Mouse (Mus musculus) hindbrain, embryonic 16.5 days (tissue): ENCODE measurements around the gene Rpl18. TPM values are rescaled to one million over a fixed set of nuclear protein-coding genes. Genes with fewer than 3 reads are reported as not detected.
A peak's percentile ranks its signal among the peaks of the same experiment; 100 is the strongest.

Source experiments
- ATAC-seq: fragments of 200-750 bp; cut with Nextera tagmentation; 2 replicates; pipeline ENCODE4 v1.8.0; 2017; ENCODE audit warnings: moderate TSS enrichment, moderate library complexity
- H3K27ac ChIP-seq: fragments of 300-500 bp; sonication (generic); 2 replicates; pipeline ENCODE4 v1.5.1; 2014; ENCODE audit warnings: low read depth, mild to moderate bottlenecking, control low read depth, low read length, moderate library complexity
- H3K27me3 ChIP-seq: fragments of 300-500 bp; sonication (generic); replicated peaks from 2 replicates; pipeline ENCODE4 v1.6.1; 2014; ENCODE audit warnings: low read length; ENCODE audit not compliant: control insufficient read depth, insufficient read depth
- H3K36me3 ChIP-seq: fragments of 300-500 bp; sonication (generic); 2 replicates; pipeline ENCODE4 v1.6.1; 2014; ENCODE audit warnings: mild to moderate bottlenecking, low read length, moderate library complexity, mixed read lengths; ENCODE audit not compliant: control insufficient read depth, insufficient read depth
- H3K4me1 ChIP-seq: fragments of 300-500 bp; sonication (generic); 2 replicates; pipeline ENCODE4 v1.6.1; 2014; ENCODE audit warnings: low read depth, low read length; ENCODE audit not compliant: control insufficient read depth, insufficient read depth
- H3K4me2 ChIP-seq: fragments of 300-500 bp; sonication (generic); 2 replicates; pipeline ENCODE4 v1.6.1; 2014; ENCODE audit warnings: mild to moderate bottlenecking, low read length, control low read depth, moderate library complexity
- H3K4me3 ChIP-seq: fragments of 300-500 bp; sonication (generic); 2 replicates; pipeline ENCODE4 v1.5.1; 2014; ENCODE audit warnings: mild to moderate bottlenecking, low read length, control low read depth, moderate library complexity
- H3K9ac ChIP-seq: fragments of 300-500 bp; sonication (generic); 2 replicates; pipeline ENCODE4 v1.6.1; 2014; ENCODE audit warnings: low read depth, mild to moderate bottlenecking, control low read depth, low read length, moderate library complexity
- H3K9me3 ChIP-seq: fragments of 300-500 bp; sonication (generic); 2 replicates; pipeline ENCODE4 v1.6.1; 2014; ENCODE audit warnings: mild to moderate bottlenecking, low read length, moderate library complexity; ENCODE audit not compliant: control insufficient read depth
- WGBS: fragments of 180-500 bp; shearing (Covaris S2); extraction: QIAGEN DNeasy Blood & Tissue Kit; methylation state at CpG from one replicate; pipeline ENCODE4 v1.1.7; 2014; 5-methylcytosine and 5-hydroxymethylcytosine counted together
- polyA plus RNA-seq: library from polyadenylated mRNA; unstranded; fragments of >200 nt; fragmentation: Nextera tagmentation; extraction: Ambion mirVana; gene quantifications from 2 replicates; pipeline ENCODE4 v1.2.1, GENCODE M21; 2015

Gene Rpl18
- polyA plus RNA-seq, 1 experiment from 2014 or later, result 508 TPM

DNA sequence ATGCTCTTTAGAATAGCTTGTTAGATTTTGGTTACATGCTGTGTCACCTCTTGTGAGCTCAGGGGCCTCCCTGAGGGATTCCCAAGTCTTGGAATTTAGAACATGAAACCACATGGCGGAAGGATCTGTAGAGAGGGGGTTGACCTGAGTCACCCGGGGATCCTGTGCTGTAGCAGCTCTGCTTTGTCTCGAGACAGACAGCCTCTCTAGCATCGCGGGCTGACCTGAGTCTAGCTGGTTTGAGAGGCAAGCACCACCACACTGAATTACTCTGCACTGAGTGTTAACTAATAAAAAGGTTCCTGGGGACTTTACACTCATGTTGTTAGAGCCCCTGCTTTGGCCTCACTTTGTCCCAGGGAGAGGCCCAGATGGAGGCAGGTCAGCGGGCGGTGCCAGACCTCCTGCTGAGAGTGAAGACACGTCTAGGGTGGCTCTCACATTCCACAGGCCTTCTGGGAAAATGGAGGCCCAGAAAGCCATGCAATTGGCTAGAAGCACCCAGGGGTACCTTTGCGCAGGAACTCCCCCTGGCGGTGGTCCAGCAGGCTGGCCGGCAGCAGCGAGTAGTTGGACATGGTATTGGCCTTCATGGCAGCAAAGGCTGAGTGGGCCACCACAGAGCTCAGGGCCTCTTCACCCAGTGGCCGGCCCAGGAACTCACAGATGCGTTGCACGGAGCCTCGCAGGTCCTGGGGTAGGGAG, 15.6 kb downstream of the Rpl18 start:
- Histone ChIP-seq H3K9ac (no peak overlapping the region), H3K27me3 (no peaks in the 10 kb centered on the region), H3K4me3 (no peak overlapping the region), H3K36me3 (0 out of 2 replicates have a peak, but pooled peaks cover 2% of the 10 kb centered on the region), H3K9me3 (no peaks in the 10 kb centered on the region), H3K4me2 (no peak overlapping the region), H3K27ac (no peak overlapping the region), H3K4me1 (no peaks in the 10 kb centered on the region)
- ATAC-seq, result no peak
- 17% methylated on average over 16 of the region's 16 CpGs for WGBS

DNA sequence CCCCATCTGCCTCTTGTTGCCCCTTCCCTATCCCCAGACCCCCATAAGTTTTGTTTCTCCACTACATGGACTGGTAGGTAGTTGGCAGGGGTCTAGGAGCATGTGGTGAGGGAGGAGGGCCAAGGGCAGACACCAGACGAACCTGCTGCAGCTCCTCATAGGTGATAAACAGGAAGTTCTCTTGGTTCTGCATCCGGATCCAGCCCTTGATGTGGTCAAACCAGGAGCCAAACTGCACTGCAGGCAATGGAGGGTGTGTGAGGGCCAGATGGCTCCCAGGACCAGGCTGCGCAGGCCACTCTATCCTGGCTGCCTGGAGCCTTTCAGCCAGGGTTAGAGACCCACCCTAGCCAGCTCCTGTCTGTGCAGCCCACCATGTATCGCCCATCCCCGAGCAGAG, 18.2 kb downstream of the Rpl18 start:
- Histone ChIP-seq H3K36me3 (no peaks in the 10 kb centered on the region), H3K27ac (no peak overlapping the region), H3K27me3 (no peaks in the 10 kb centered on the region), H3K4me3 (no peak overlapping the region), H3K9me3 (no peaks in the 10 kb centered on the region), H3K4me1 (no peaks in the 10 kb centered on the region), H3K9ac (no peak overlapping the region), H3K4me2 (no peak overlapping the region)
- ATAC-seq, result no peak
- WGBS, result 87% methylated on average over 5 of the region's 5 CpGs

GRCm38 (mm10) chr7:45739162-45739763, 24.0 kb downstream of the Rpl18 start:
- peak; percentile 92 for ATAC-seq
- Histone ChIP-seq H3K9ac (no peak overlapping the region), H3K4me2 (no peak overlapping the region), H3K9me3 (no peaks in the 10 kb centered on the region), H3K27me3 (no peaks in the 10 kb centered on the region), H3K4me3 (no peak overlapping the region), H3K36me3 (no peaks in the 10 kb centered on the region), H3K27ac (no peak overlapping the region), H3K4me1 (no peaks in the 10 kb centered on the region)
- 8% methylated on average over 9 of the region's 9 CpGs for WGBS

- Histone ChIP-seq H3K4me1 (no peaks in the 10 kb centered on the region), H3K9ac (no peak overlapping the region), H3K27ac (no peak overlapping the region), H3K27me3 (no peaks in the 10 kb centered on the region), H3K4me2 (no peak overlapping the region), H3K9me3 (no peaks in the 10 kb centered on the region), H3K4me3 (no peak overlapping the region), H3K36me3 (no peaks in the 10 kb centered on the region)
- no peak for ATAC-seq
- WGBS, result 71% methylated on average over 10 of the region's 10 CpGs
Observed at GRCm38 (mm10) chr7:45739820-45740219, 24.6 kb downstream of the Rpl18 start.

GRCm38 (mm10) chr7:45741308-45741707, 26.1 kb downstream of the Rpl18 start:
- Histone ChIP-seq H3K27me3 (no peaks in the 10 kb centered on the region), H3K9ac (no peak overlapping the region), H3K4me2 (no peak overlapping the region), H3K4me3 (no peak overlapping the region), H3K36me3 (no peaks in the 10 kb centered on the region), H3K27ac (no peak overlapping the region), H3K9me3 (no peaks in the 10 kb centered on the region), H3K4me1 (no peaks in the 10 kb centered on the region)
- ATAC-seq, result no peak
- WGBS, result 87% methylated on average over 12 of the region's 12 CpGs

GRCm38 (mm10) chr7:45741777-45742176, 26.5 kb downstream of the Rpl18 start:
- Histone ChIP-seq H3K27ac (no peak overlapping the region), H3K4me1 (no peaks in the 10 kb centered on the region), H3K36me3 (no peaks in the 10 kb centered on the region), H3K9me3 (no peaks in the 10 kb centered on the region), H3K4me3 (peak overlapping the region; percentile 12; the same call in 1 of the 2 replicates), H3K4me2 (peak overlapping the region; percentile 33), H3K9ac (no peak overlapping the region), H3K27me3 (no peaks in the 10 kb centered on the region)
- 34% methylated on average over 11 of the region's 11 CpGs for WGBS
- ATAC-seq, result no peak

GRCm38 (mm10) chr7:45742338-45742737, 27.1 kb downstream of the Rpl18 start:
- H3K27ac ChIP-seq, result no peak overlapping the region
- no peaks in the 10 kb centered on the region for H3K4me1 ChIP-seq
- H3K9me3 ChIP-seq, result no peaks in the 10 kb centered on the region
- H3K9ac ChIP-seq, result no peak overlapping the region
- no peak overlapping the region for H3K4me3 ChIP-seq
- WGBS, result 31% methylated on average over 19 of the region's 19 CpGs
- peak overlapping the region; percentile 33 for H3K4me2 ChIP-seq
- no peak for ATAC-seq
- no peaks in the 10 kb centered on the region for H3K36me3 ChIP-seq
- no peaks in the 10 kb centered on the region for H3K27me3 ChIP-seq

- Histone ChIP-seq H3K4me2 (no peak overlapping the region), H3K9ac (no peak overlapping the region), H3K4me3 (no peak overlapping the region), H3K27me3 (no peaks in the 10 kb centered on the region), H3K27ac (no peak overlapping the region), H3K36me3 (no peaks in the 10 kb centered on the region), H3K9me3 (no peaks in the 10 kb centered on the region), H3K4me1 (no peaks in the 10 kb centered on the region)
- 44% methylated on average over 2 of the region's 2 CpGs for WGBS
- no peak for ATAC-seq
Observed at GRCm38 (mm10) chr7:45744387-45744786, 29.1 kb downstream of the Rpl18 start.

DNA sequence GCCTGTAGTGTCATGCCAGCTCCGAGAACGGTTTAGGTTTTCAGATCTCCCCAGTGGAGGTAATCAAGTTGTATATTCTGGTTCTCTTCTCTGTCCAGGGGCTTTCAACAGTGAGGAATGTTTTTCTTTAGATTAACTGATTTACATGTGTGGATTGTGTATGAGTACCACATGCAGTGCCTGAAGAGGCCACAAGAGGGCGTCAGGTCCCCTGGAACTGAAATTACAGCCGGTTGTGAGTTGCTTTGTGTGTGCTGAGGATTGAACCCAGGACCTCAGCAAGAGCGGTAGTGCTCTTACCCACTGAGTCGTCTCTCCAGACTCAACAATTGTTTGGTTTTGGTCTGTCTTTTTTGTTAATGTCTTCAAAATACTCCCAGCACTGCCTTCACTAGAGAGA, 31.3 kb downstream of the Rpl18 start:
- Histone ChIP-seq H3K4me3 (no peak overlapping the region), H3K27ac (no peak overlapping the region), H3K27me3 (no peaks in the 10 kb centered on the region), H3K36me3 (no peaks in the 10 kb centered on the region), H3K9ac (no peak overlapping the region), H3K4me1 (no peaks in the 10 kb centered on the region), H3K4me2 (no peak overlapping the region), H3K9me3 (no peaks in the 10 kb centered on the region)
- no peak for ATAC-seq
- 64% methylated on average over 6 of the region's 6 CpGs for WGBS
